Mouse (Mus musculus) forebrain, embryonic 10.5 days (tissue): Measurements from ENCODE around the gene Stap1. TPM values are rescaled to one million over a fixed set of nuclear protein-coding genes. Genes with fewer than 3 reads are reported as not detected.

ENCODE experiments used
- polyA plus RNA-seq: library from polyadenylated mRNA; unstranded; fragments of >200 nt; fragmentation: Nextera tagmentation; extraction: Ambion mirVana; gene quantifications from 2 replicates; pipeline ENCODE4 v1.2.1, GENCODE M21; 2016

Gene Stap1
- polyA plus RNA-seq, 1 experiment from 2014 or later, result 0.09 TPM

Other genes with a start within 250 kb of the Stap1 start
- gene Cenpc1, start 6.2 kb upstream of the Stap1 start, polyA plus RNA-seq, result 36.9 and 38.9 TPM in 2 replicates
- gene Uba6, start 101.1 kb downstream of the Stap1 start, polyA plus RNA-seq, result 15.5 and 17.0 TPM in 2 replicates
- not detected in 2 replicates for gene Gnrhr, start 126.2 kb downstream of the Stap1 start, polyA plus RNA-seq
- gene Tmprss11c, start 217.6 kb downstream of the Stap1 start, polyA plus RNA-seq, result not detected in 2 replicates